Mouse (Mus musculus): ENCODE data around the gene Cox11. TPM values are rescaled to one million over a fixed set of nuclear protein-coding genes. Genes with fewer than 3 reads are reported as not detected.

Gene Cox11
- total RNA-seq (2014; rRNA removed) (10.6 and 11.5 TPM in 2 replicates), polyA plus RNA-seq (2012; rRNA removed) (15.7 and 16.6 TPM in 2 replicates)

DNA sequence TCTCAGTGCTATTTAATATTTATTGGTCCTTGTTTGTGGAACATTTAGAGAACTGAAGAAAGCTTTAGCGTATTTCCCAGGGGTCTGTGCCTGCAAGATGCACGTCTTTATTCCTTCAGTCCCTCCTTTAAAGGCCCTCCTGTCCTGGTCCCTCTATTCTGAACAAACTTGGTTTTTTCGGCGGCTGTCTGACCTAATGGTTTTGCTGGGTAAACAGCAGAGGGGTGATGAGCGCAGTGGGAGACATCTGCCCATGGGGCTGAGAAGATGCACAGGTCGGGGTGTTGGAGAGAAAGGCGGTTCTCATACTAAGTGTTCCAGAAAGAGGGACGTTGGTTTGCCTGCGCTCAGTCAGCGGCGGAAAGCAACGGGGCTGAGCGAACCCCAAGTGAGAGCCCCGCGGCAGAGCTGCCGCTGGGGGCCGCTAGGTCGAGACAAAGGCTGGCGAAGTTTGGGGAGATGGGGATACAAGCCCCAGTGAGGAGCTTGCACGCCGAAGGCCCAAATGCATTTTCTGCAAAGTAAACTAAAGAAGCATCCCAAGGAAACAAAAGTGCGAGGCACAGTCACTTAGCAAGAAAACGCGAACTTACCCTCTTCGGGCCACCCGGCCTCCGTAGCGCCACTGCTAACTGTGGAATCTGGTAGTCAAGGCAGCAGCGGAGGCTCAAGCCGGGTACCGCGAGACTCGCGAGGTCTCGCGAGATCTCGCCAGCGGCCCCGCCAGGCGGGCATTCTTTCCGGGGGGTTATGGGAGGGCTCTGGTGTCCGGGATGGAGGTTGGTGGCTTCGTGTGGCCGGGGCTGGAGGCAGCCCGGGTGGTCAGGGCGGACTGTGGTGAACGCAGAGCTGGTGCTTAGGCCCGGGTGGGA lies at the start of gene Cox11, which contains the start of gene Stxbp4:
Gene Cox11 (plus strand): TSS at position 734 of the 872 bp plus-strand sequence.
Gene Stxbp4 (minus strand): TSS at position 645 of the 872 bp plus-strand sequence.
- Histone ChIP-seq H3K36me3 (ENCODE audit: control insufficient read depth, insufficient read depth, low read length) (peaks cover 2% of the 10 kb centered on the region; the same call in 1 of the 2 replicates), H3K79me2 (ENCODE audit: control insufficient read depth, insufficient read depth, low read length) (peaks cover 18% of the 10 kb centered on the region), H3K27me3 (ENCODE audit: control insufficient read depth, insufficient read depth, low read length) (no peaks in the 10 kb centered on the region), H3K4me3 (ENCODE audit: insufficient read depth, low read depth, low read length) (peak within 1 kb of the TSS; percentile 85), H3K9ac (ENCODE audit: low read depth, low read length) (peak within 1 kb of the TSS; percentile 87), H3K27ac (replicated peaks; ENCODE audit: insufficient read depth, low read depth, low read length) (peak within 1 kb of the TSS; percentile 77), H3K4me1 (ENCODE audit: control insufficient read depth, insufficient read depth, low read length) (peaks cover 6% of the 10 kb centered on the region)
- 0% methylated on average over 48 of the region's 48 CpGs for WGBS
- DNase-seq (ENCODE audit: extremely low read depth, low read depth, low spot score): peak; percentile 88
- TF ChIP-seq POLR2A (IDR thresholded peaks at IDR 0.05; ENCODE audit: extremely low read depth, insufficient read depth, low read length) (peak; percentile 86; the same call in 1 of the 2 replicates), CTCF (IDR thresholded peaks at IDR 0.05; ENCODE audit: low read depth, low read length) (peak; percentile 47)

DNA sequence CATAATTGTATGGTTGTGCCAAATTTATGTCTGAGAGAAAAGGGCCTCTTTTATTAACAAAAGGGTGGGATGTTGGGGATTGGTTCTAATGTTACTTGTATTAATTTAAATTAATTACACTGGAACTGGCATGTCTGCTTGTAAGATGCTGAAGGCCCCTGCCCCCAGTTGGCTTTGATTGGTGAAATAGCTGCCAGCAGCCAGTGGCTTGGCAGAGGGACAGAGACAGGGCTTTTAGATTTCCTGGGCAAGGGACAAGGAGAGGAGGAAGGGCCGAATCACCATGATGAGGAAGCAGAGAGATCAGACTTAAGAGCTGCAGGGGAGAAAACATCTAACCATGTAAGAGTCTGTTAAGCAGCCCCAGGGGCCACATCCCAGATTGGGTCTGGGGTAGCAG lies 47.0 kb upstream of the Cox11 start:
- no peak for DNase-seq (ENCODE audit: extremely low read depth, low read depth, low spot score)
- no peaks in the 10 kb centered on the region for H3K79me2 ChIP-seq (ENCODE audit: control insufficient read depth, insufficient read depth, low read length)
- TF ChIP-seq POLR2A (IDR thresholded peaks at IDR 0.05; ENCODE audit: extremely low read depth, insufficient read depth, low read length) (no peak), CTCF (IDR thresholded peaks at IDR 0.05; ENCODE audit: low read depth, low read length) (no peak)
- no peaks in the 10 kb centered on the region; the same call in 1 of the 2 replicates for H3K36me3 ChIP-seq (ENCODE audit: control insufficient read depth, insufficient read depth, low read length)
- H3K4me1 ChIP-seq (ENCODE audit: control insufficient read depth, insufficient read depth, low read length): no peaks in the 10 kb centered on the region
- H3K9ac ChIP-seq (ENCODE audit: low read depth, low read length): no peak overlapping the region
- no peaks in the 10 kb centered on the region for H3K27me3 ChIP-seq (ENCODE audit: control insufficient read depth, insufficient read depth, low read length)
- H3K4me3 ChIP-seq (ENCODE audit: insufficient read depth, low read depth, low read length): no peak overlapping the region
- H3K27ac ChIP-seq (replicated peaks; ENCODE audit: insufficient read depth, low read depth, low read length): no peak overlapping the region
- WGBS: 85% methylated on average over 1 of the region's 1 CpGs

DNA sequence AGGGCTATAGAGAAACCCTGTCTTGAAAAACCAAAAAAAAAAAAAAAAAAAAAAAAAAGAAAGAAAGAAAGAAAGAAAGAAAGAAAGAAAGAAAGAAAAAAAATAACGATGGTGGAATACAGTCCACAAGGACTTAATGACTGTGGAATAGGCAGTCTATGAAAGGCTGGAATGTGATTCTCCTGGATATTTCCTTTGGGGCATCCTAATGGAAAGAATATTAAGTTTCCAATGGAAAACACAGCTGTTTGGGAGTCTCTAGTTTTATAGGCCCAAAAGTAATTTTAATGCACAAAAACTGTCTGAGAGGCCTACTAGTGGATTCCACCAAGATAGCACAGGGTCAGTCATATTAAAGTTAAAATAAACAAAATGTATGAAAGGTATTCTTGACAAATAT lies 42.1 kb upstream of the Cox11 start:
- no peak for DNase-seq (ENCODE audit: extremely low read depth, low read depth, low spot score)
- no peaks in the 10 kb centered on the region for H3K4me1 ChIP-seq (ENCODE audit: control insufficient read depth, insufficient read depth, low read length)
- no peak overlapping the region for H3K27ac ChIP-seq (replicated peaks; ENCODE audit: insufficient read depth, low read depth, low read length)
- TF ChIP-seq CTCF (IDR thresholded peaks at IDR 0.05; ENCODE audit: low read depth, low read length): no peak
- TF ChIP-seq POLR2A (IDR thresholded peaks at IDR 0.05; ENCODE audit: extremely low read depth, insufficient read depth, low read length): no peak
- no peaks in the 10 kb centered on the region for H3K79me2 ChIP-seq (ENCODE audit: control insufficient read depth, insufficient read depth, low read length)
- no peak overlapping the region for H3K9ac ChIP-seq (ENCODE audit: low read depth, low read length)
- no peak overlapping the region for H3K4me3 ChIP-seq (ENCODE audit: insufficient read depth, low read depth, low read length)
- H3K27me3 ChIP-seq (ENCODE audit: control insufficient read depth, insufficient read depth, low read length): no peaks in the 10 kb centered on the region
- WGBS: 93% methylated on average over 1 of the region's 1 CpGs
- no peaks in the 10 kb centered on the region; the same call in 1 of the 2 replicates for H3K36me3 ChIP-seq (ENCODE audit: control insufficient read depth, insufficient read depth, low read length)

DNA sequence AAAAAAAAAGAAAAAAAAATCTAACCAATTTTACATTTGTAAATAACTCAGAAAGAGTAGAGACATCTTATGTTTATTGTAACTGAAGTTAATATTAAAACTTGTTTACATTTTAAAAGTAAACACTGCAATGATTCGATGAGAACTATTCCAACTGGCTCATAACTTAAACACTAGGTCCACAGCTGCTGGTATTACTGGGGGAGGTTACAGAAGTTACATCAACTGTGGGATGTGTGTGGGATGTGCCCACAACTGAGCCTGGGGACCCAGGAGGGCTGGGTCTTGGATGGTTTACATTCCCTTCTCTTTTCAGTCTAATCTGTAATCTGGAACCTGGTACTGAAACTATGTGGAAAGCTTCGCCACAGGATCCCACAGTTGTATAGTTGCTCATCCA lies 34.9 kb upstream of the Cox11 start:
- Histone ChIP-seq H3K4me3 (ENCODE audit: insufficient read depth, low read depth, low read length) (no peak overlapping the region), H3K4me1 (ENCODE audit: control insufficient read depth, insufficient read depth, low read length) (no peaks in the 10 kb centered on the region), H3K9ac (ENCODE audit: low read depth, low read length) (no peak overlapping the region), H3K27ac (replicated peaks; ENCODE audit: insufficient read depth, low read depth, low read length) (no peak overlapping the region), H3K36me3 (ENCODE audit: control insufficient read depth, insufficient read depth, low read length) (peaks cover 2% of the 10 kb centered on the region), H3K27me3 (ENCODE audit: control insufficient read depth, insufficient read depth, low read length) (no peaks in the 10 kb centered on the region), H3K79me2 (ENCODE audit: control insufficient read depth, insufficient read depth, low read length) (no peaks in the 10 kb centered on the region)
- TF ChIP-seq POLR2A (IDR thresholded peaks at IDR 0.05; ENCODE audit: extremely low read depth, insufficient read depth, low read length) (no peak), CTCF (IDR thresholded peaks at IDR 0.05; ENCODE audit: low read depth, low read length) (no peak)
- 65% methylated on average over 2 of the region's 2 CpGs for WGBS
- no peak for DNase-seq (ENCODE audit: extremely low read depth, low read depth, low spot score)

DNA sequence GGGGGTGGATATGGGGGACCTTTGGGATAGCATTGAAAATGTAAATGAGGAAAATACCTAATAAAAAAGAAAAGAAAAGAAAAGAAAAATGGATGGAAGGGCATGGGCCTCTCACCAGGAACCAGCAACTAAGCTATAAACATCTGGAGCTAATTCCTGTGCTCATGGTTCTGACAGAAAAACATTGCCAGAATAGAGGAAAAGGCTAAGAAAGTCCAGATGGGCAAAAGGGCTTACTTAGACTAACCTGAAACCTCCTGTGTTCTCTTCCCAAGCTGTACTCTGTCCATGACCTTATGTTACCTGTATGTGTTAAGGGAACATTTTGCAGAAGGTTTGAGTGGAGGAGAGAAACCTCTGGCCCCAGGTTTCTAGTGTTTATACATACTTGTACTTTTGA lies 25.9 kb upstream of the Cox11 start:
- Histone ChIP-seq H3K9ac (ENCODE audit: low read depth, low read length) (no peak overlapping the region), H3K4me1 (ENCODE audit: control insufficient read depth, insufficient read depth, low read length) (no peaks in the 10 kb centered on the region), H3K36me3 (ENCODE audit: control insufficient read depth, insufficient read depth, low read length) (no peaks in the 10 kb centered on the region; the same call in 1 of the 2 replicates), H3K79me2 (ENCODE audit: control insufficient read depth, insufficient read depth, low read length) (no peaks in the 10 kb centered on the region), H3K27ac (replicated peaks; ENCODE audit: insufficient read depth, low read depth, low read length) (no peak overlapping the region), H3K27me3 (ENCODE audit: control insufficient read depth, insufficient read depth, low read length) (no peaks in the 10 kb centered on the region), H3K4me3 (ENCODE audit: insufficient read depth, low read depth, low read length) (no peak overlapping the region)
- DNase-seq (ENCODE audit: extremely low read depth, low read depth, low spot score): no peak
- no peak for TF ChIP-seq CTCF (IDR thresholded peaks at IDR 0.05; ENCODE audit: low read depth, low read length)
- no peak for TF ChIP-seq POLR2A (IDR thresholded peaks at IDR 0.05; ENCODE audit: extremely low read depth, insufficient read depth, low read length)

DNA sequence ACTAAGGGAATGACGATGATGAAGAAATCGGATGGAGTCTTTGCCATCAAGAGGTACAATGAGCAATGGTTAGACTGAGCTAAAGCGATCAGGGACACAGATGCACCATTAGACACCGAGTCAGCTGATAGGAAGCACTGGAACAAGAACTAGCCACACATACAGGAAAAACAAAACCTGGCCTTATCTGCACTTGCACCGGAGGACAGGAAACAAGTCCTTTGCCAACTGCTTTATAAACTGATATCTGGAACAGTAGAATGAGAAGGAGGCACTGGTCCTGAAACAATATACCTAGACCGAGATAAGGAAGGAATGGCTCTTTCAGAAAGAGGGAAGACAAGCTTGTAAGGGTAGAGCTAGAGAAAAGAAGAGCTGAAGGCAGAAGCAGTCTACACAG lies 23.2 kb upstream of the Cox11 start:
- H3K4me1 ChIP-seq (ENCODE audit: control insufficient read depth, insufficient read depth, low read length): no peaks in the 10 kb centered on the region
- TF ChIP-seq POLR2A (IDR thresholded peaks at IDR 0.05; ENCODE audit: extremely low read depth, insufficient read depth, low read length): no peak
- no peak for TF ChIP-seq CTCF (IDR thresholded peaks at IDR 0.05; ENCODE audit: low read depth, low read length)
- H3K27me3 ChIP-seq (ENCODE audit: control insufficient read depth, insufficient read depth, low read length): no peaks in the 10 kb centered on the region
- DNase-seq (ENCODE audit: extremely low read depth, low read depth, low spot score): no peak
- 74% methylated on average over 6 of the region's 6 CpGs for WGBS
- no peak overlapping the region for H3K27ac ChIP-seq (replicated peaks; ENCODE audit: insufficient read depth, low read depth, low read length)
- H3K79me2 ChIP-seq (ENCODE audit: control insufficient read depth, insufficient read depth, low read length): no peaks in the 10 kb centered on the region
- H3K36me3 ChIP-seq (ENCODE audit: control insufficient read depth, insufficient read depth, low read length): no peaks in the 10 kb centered on the region; the same call in 1 of the 2 replicates
- H3K9ac ChIP-seq (ENCODE audit: low read depth, low read length): no peak overlapping the region
- no peak overlapping the region for H3K4me3 ChIP-seq (ENCODE audit: insufficient read depth, low read depth, low read length)
